ENCODE assay signal across 24 mouse cellular contexts in genomic region chr19:42653091-42653490, GRCm38 (mm10). TPM values are rescaled to one million over a fixed set of nuclear protein-coding genes. Genes with fewer than 3 reads are reported as not detected.
DNase-seq lines count a peak whose midpoint lies in the region; ATAC-seq and TF ChIP-seq lines count a peak whose summit lies in the region.
"Had no signal": no experiment of that assay in that cellular context is flagged by ENCODE, and none has a peak within 500 bp of the region (broad histone marks: within the 10 kb centered on the region; RNA-seq: fewer than 3 reads in every experiment).

No protein-coding gene starts in this region.

- H3K9me3 ChIP-seq in heart, postnatal 0 days (replicated peaks; ENCODE audit: control insufficient read depth, low read length): no peaks in the 10 kb centered on the region
- H3K9me3 ChIP-seq in lung, postnatal 0 days (ENCODE audit: low read length): no peaks in the 10 kb centered on the region
- H3K9me3 ChIP-seq: embryonic facial prominence, embryonic 10.5 days; forebrain, embryonic 12.5 days; heart, embryonic 10.5 days; hindbrain, embryonic 15.5 days had no signal

- H3K36me3 ChIP-seq in heart, postnatal 0 days (replicated peaks; ENCODE audit: control insufficient read depth, insufficient read depth, low read length): no peaks in the 10 kb centered on the region
- H3K36me3 ChIP-seq in lung, postnatal 0 days (ENCODE audit: insufficient read depth, low read length): no peaks in the 10 kb centered on the region
- H3K36me3 ChIP-seq: embryonic facial prominence, embryonic 10.5 days; forebrain, embryonic 12.5 days; heart, embryonic 10.5 days; hindbrain, embryonic 15.5 days had no signal

- no peak for TF ChIP-seq EP300 in heart, postnatal 0 days (IDR thresholded peaks at IDR 0.05; ENCODE audit: low read depth)
- no peak for TF ChIP-seq EP300 in lung, postnatal 0 days (IDR thresholded peaks at IDR 0.05)

- peak; percentile 67 for DNase-seq in embryo, embryonic 10 days (ENCODE audit: low spot score)
- no peak for DNase-seq in embryo, embryonic 9.5 days (ENCODE audit: extremely low spot score)
- no peak for DNase-seq in heart, postnatal 0 days (ENCODE audit: low spot score)
- DNase-seq in heart, postnatal 4 days: no peak
- DNase-seq in lung, postnatal 0 days (ENCODE audit: low spot score): no peak
- no peak for DNase-seq in lung, adult 2 months
- DNase-seq in retina, postnatal 1 day: peak; percentile 62
- DNase-seq: adrenal gland, postnatal 25 days; cerebellum, adult 11 months; gastrocnemius, postnatal 14 days; kidney, adult 11 months; kidney, postnatal 4 days; lung, adult 18-20 months; lung, postnatal 36 days; midbrain, embryonic 14.5 days; thymus, postnatal 14 days had no signal

- no peak for ATAC-seq in heart, postnatal 0 days (ENCODE audit: insufficient read depth, low read depth)
- no peak for ATAC-seq in lung, postnatal 0 days
- ATAC-seq: activated CD4-positive, CD25-positive, alpha-beta regulatory T cell, adult 4 months; CD4-positive, CD25-positive, alpha-beta regulatory T cell, adult 4 months had no signal

- H3K27ac ChIP-seq in heart, postnatal 0 days (ENCODE audit: low read depth): no peak overlapping the region
- H3K27ac ChIP-seq in lung, postnatal 0 days (ENCODE audit: low read length): no peak overlapping the region
- H3K27ac ChIP-seq: embryonic facial prominence, embryonic 10.5 days; forebrain, embryonic 12.5 days; heart, embryonic 10.5 days; hindbrain, embryonic 15.5 days had no signal

- no peak for TF ChIP-seq POLR2A in lung, adult 2 months (IDR thresholded peaks at IDR 0.05; ENCODE audit: borderline replicate concordance, extremely low read depth, low read depth, low read length)

- no peak overlapping the region for H3K4me3 ChIP-seq in heart, postnatal 0 days (ENCODE audit: low read depth, low read length)
- H3K4me3 ChIP-seq in lung, postnatal 0 days (ENCODE audit: low read depth, low read length): no peak overlapping the region
- H3K4me3 ChIP-seq in lung, adult 2 months (replicated peaks; ENCODE audit: extremely low read depth, low read depth, low read length): no peak overlapping the region
- H3K4me3 ChIP-seq: embryonic facial prominence, embryonic 10.5 days; forebrain, embryonic 12.5 days; heart, embryonic 10.5 days; hindbrain, embryonic 15.5 days; myocyte had no signal

- H3K4me1 ChIP-seq in heart, postnatal 0 days (ENCODE audit: control insufficient read depth, insufficient read depth): no peaks in the 10 kb centered on the region
- H3K4me1 ChIP-seq in lung, postnatal 0 days (ENCODE audit: insufficient read depth, low read depth, low read length): no peaks in the 10 kb centered on the region
- no peaks in the 10 kb centered on the region for H3K4me1 ChIP-seq in lung, adult 2 months (ENCODE audit: control insufficient read depth, insufficient read depth, low read length)

- WGBS in heart, postnatal 0 days: 17% methylated on average over 6 of the region's 6 CpGs
- 34% methylated on average over 6 of the region's 6 CpGs for WGBS in lung, postnatal 0 days
- WGBS in lung, adult 2 months: 37% methylated on average over 6 of the region's 6 CpGs

- no peak overlapping the region for H3K9ac ChIP-seq in heart, postnatal 0 days (replicated peaks; ENCODE audit: low read depth, low read length)
- H3K9ac ChIP-seq in lung, postnatal 0 days (replicated peaks; ENCODE audit: low read depth): no peak overlapping the region
- H3K9ac ChIP-seq: forebrain, embryonic 12.5 days; hindbrain, embryonic 15.5 days had no signal

- peak; percentile 24; the same call in 1 of the 2 replicates for TF ChIP-seq CTCF in heart, postnatal 0 days (IDR thresholded peaks at IDR 0.05; ENCODE audit: low read depth)
- 0 out of 2 replicates have a peak, but pooled peaks have one; percentile 6 for TF ChIP-seq CTCF in lung, postnatal 0 days (IDR thresholded peaks at IDR 0.05)
- TF ChIP-seq CTCF in lung, adult 2 months (IDR thresholded peaks at IDR 0.05; ENCODE audit: insufficient read depth, low read length): no peak

- H3K4me2 ChIP-seq in heart, postnatal 0 days (ENCODE audit: low read depth, low read length): no peak overlapping the region
- H3K4me2 ChIP-seq in lung, postnatal 0 days (replicated peaks; ENCODE audit: low read depth, low read length): no peak overlapping the region
- H3K4me2 ChIP-seq: forebrain, embryonic 12.5 days; hindbrain, embryonic 15.5 days; liver, embryonic 11.5 days had no signal

- H3K27me3 ChIP-seq in heart, postnatal 0 days (ENCODE audit: control insufficient read depth, insufficient read depth, low read length): peaks cover 8% of the 10 kb centered on the region; the same call in 1 of the 2 replicates
- H3K27me3 ChIP-seq in lung, postnatal 0 days (replicated peaks; ENCODE audit: insufficient read depth, low read length): no peaks in the 10 kb centered on the region

RNA-seq across cellular contexts. Expression of gene Loxl4, which starts 40.5 kb away (rescaled TPM):
- 0.54 and 2.3 TPM in 2 replicates for total RNA-seq in heart, postnatal 0 days (2014; rRNA removed; ENCODE audit: low replicate concordance)
- polyA plus RNA-seq in heart, postnatal 0 days (2015; fragmentation: Nextera tagmentation; extraction: Ambion mirVana): 0.23 and 0.30 TPM in 2 replicates
- total RNA-seq in heart, postnatal 4 days (2021): 1 to 10 TPM; 1.9 TPM
- polyA plus RNA-seq in lung, postnatal 0 days (2015; fragmentation: Nextera tagmentation; extraction: Ambion mirVana): 0.60 and 0.64 TPM in 2 replicates
- 1.8 and 2.5 TPM in 2 replicates for polyA plus RNA-seq in lung, adult 2 months (2012; rRNA removed)
- polyA plus RNA-seq: hindbrain, embryonic 15.5 days had no signal

Comparison
In these comparisons a context has a peak if more than half of its experiments do, and no peak if none do; other contexts are left out.
1. DNase-seq: peak in embryo, embryonic 10 days (single experiment) and retina, postnatal 1 day (single experiment); none in embryo, embryonic 9.5 days (single experiment), heart, postnatal 0 days (single experiment), heart, postnatal 4 days (single experiment), lung, postnatal 0 days (single experiment) and lung, adult 2 months (single experiment).